Mouse (Mus musculus) liver, embryonic 14.5 days (tissue): ENCODE measurements around the gene Mid1. TPM values are rescaled to one million over a fixed set of nuclear protein-coding genes. Genes with fewer than 3 reads are reported as not detected.
"Not testable (repeated sequence)": the region's sequence is repeated elsewhere in the genome, so short reads cannot be mapped to it uniquely, and the experiment has no call there.

Experiments
- ATAC-seq: fragments of 200-750 bp; cut with Nextera tagmentation; 2 replicates; pipeline ENCODE4 v1.8.0; 2017; ENCODE audit warnings: moderate number of reproducible peaks, mild to moderate bottlenecking, moderate library complexity; ENCODE audit not compliant: insufficient read depth
- DNase-seq, 3 experiments: peaks; one replicate each; pipeline ENCODE4 v3.0.0-alpha.2; 2012 to 2013; ENCODE audit warnings: low read depth in 3 of 3, low spot score in 3 of 3
- H3K27ac ChIP-seq: fragments of 300-500 bp; sonication (generic); 2 replicates; pipeline ENCODE4 v1.5.1; 2014; ENCODE audit warnings: moderate library complexity, mild to moderate bottlenecking, control low read depth, inconsistent platforms
- H3K27me3 ChIP-seq: fragments of 300-500 bp; sonication (generic); 2 replicates; pipeline ENCODE4 v1.6.1; 2014; ENCODE audit warnings: mild to moderate bottlenecking, low read length, moderate library complexity; ENCODE audit not compliant: control insufficient read depth, insufficient read depth
- H3K36me3 ChIP-seq: fragments of 300-500 bp; sonication (generic); replicated peaks from 2 replicates; pipeline ENCODE4 v1.6.1; 2014; ENCODE audit warnings: low read depth; ENCODE audit not compliant: control insufficient read depth, insufficient read depth
- H3K4me1 ChIP-seq, 2 experiments: fragments of 200-500 bp in 1 of 2; fragments of 300-500 bp in 1 of 2; sonication (generic) in 1 of 2; replicated peaks; 2 replicates each; pipeline ENCODE4 v1.6.1; 2012 to 2014; ENCODE audit warnings: antibody characterized with exemption in 1 of 2, inconsistent platforms in 1 of 2, low read length in 1 of 2; ENCODE audit not compliant: control insufficient read depth in 2 of 2, insufficient read depth in 2 of 2
- H3K4me2 ChIP-seq: fragments of 300-500 bp; sonication (generic); 2 replicates; pipeline ENCODE4 v1.6.1; 2014; ENCODE audit warnings: low read depth, mild to moderate bottlenecking, control low read depth, moderate library complexity
- H3K4me3 ChIP-seq, 2 experiments: fragments of 200-500 bp in 1 of 2; fragments of 300-500 bp in 1 of 2; sonication (generic) in 1 of 2; 2 replicates each; pipeline ENCODE4 v1.5.1; 2012 to 2014; ENCODE audit warnings: low read depth in 2 of 2, low read length in 2 of 2, mild to moderate bottlenecking in 2 of 2, control low read depth in 1 of 2, inconsistent platforms in 1 of 2, moderate library complexity in 1 of 2; ENCODE audit not compliant: insufficient read depth in 1 of 2
- H3K9ac ChIP-seq: fragments of 300-500 bp; sonication (generic); replicated peaks from 2 replicates; pipeline ENCODE4 v1.6.1; 2014; ENCODE audit warnings: mild to moderate bottlenecking, control low read depth, moderate library complexity
- H3K9me3 ChIP-seq: fragments of 300-500 bp; sonication (generic); 2 replicates; pipeline ENCODE4 v1.6.1; 2016; ENCODE audit warnings: low read length, mixed read lengths; ENCODE audit not compliant: control insufficient read depth
- WGBS: fragments of 180-500 bp; shearing (Covaris S2); extraction: QIAGEN DNeasy Blood & Tissue Kit; methylation state at CpG from one replicate; pipeline ENCODE4 v1.1.7; 2014; ENCODE audit not compliant: insufficient replicate concordance; 5-methylcytosine and 5-hydroxymethylcytosine counted together
- polyA plus RNA-seq, 2 experiments: library from polyadenylated mRNA; depleted of rRNA in 1 of 2; stranded (reverse) in 1 of 2; unstranded in 1 of 2; fragments of >200 nt; fragmentation: Nextera tagmentation in 1 of 2; extraction: Ambion mirVana in 1 of 2; gene quantifications; 2 replicates each; pipeline versions ENCODE4 v1.2.1 to v1.2.3; 2012 to 2014

Gene Mid1
- polyA plus RNA-seq, 2 experiments, result 1.1 to 1.2 TPM

- DNase-seq, result peak in 1 of 3 experiments; percentile 27
- not testable (repeated sequence) for H3K9ac ChIP-seq, H3K4me3 ChIP-seq, H3K4me2 ChIP-seq, H3K27me3 ChIP-seq, H3K4me1 ChIP-seq, ATAC-seq, H3K27ac ChIP-seq
- WGBS, result 83% methylated on average over 18 of the region's 18 CpGs
- Histone ChIP-seq H3K9me3 (peaks cover 31% of the 10 kb centered on the region), H3K36me3 (peaks cover 42% of the 10 kb centered on the region)
Measured at GRCm38 (mm10) chrX:169985796-169986195, 300.8 kb downstream of the Mid1 start.

GRCm38 (mm10) chrX:169986519-169987367, 301.7 kb downstream of the Mid1 start:
- peak in 1 of 3 experiments; percentile 70 for DNase-seq
- peak overlapping the region; percentile 23 to 34 for H3K4me3 ChIP-seq
- H3K27ac ChIP-seq, H3K4me1 ChIP-seq, H3K27me3 ChIP-seq: not testable (repeated sequence)
- peak overlapping the region; percentile 62 for H3K4me2 ChIP-seq
- 31% methylated on average over 51 of the region's 51 CpGs for WGBS
- H3K36me3 ChIP-seq, result peaks cover 42% of the 10 kb centered on the region
- peak overlapping the region; percentile 39 for H3K9ac ChIP-seq
- H3K9me3 ChIP-seq, result peaks cover 31% of the 10 kb centered on the region
- peak; percentile 77 for ATAC-seq

GRCm38 (mm10) chrX:169987368-169987837, 302.4 kb downstream of the Mid1 start:
- peak in 1 of 3 experiments; percentile 45 for DNase-seq
- not testable (repeated sequence) for ATAC-seq, H3K9ac ChIP-seq, H3K27me3 ChIP-seq, H3K27ac ChIP-seq, H3K4me1 ChIP-seq
- peaks cover 31% of the 10 kb centered on the region for H3K9me3 ChIP-seq
- peak overlapping the region; percentile 35 for H3K4me2 ChIP-seq
- peak overlapping the region in 1 of 2 experiments; percentile 34; a peak in 2 of 4 replicates for H3K4me3 ChIP-seq
- peaks cover 42% of the 10 kb centered on the region for H3K36me3 ChIP-seq
- WGBS, result 76% methylated on average over 28 of the region's 28 CpGs

GRCm38 (mm10) chrX:169988571-169989218, 303.7 kb downstream of the Mid1 start:
- H3K4me3 ChIP-seq, H3K4me2 ChIP-seq, ATAC-seq, H3K4me1 ChIP-seq, H3K9ac ChIP-seq, H3K27ac ChIP-seq, H3K27me3 ChIP-seq: not testable (repeated sequence)
- peaks cover 33% of the 10 kb centered on the region for H3K9me3 ChIP-seq
- peaks cover 42% of the 10 kb centered on the region for H3K36me3 ChIP-seq
- WGBS, result 81% methylated on average over 56 of the region's 56 CpGs
- peak in 2 of 3 experiments; percentile 28 to 33 for DNase-seq

GRCm38 (mm10) chrX:169989219-169989595, 304.2 kb downstream of the Mid1 start:
- not testable (repeated sequence) for H3K27ac ChIP-seq, H3K4me2 ChIP-seq, H3K4me3 ChIP-seq, H3K27me3 ChIP-seq, H3K9ac ChIP-seq, H3K4me1 ChIP-seq, ATAC-seq
- Histone ChIP-seq H3K9me3 (peaks cover 33% of the 10 kb centered on the region), H3K36me3 (peaks cover 40% of the 10 kb centered on the region)
- WGBS, result 72% methylated on average over 8 of the region's 8 CpGs
- DNase-seq, result peak in 2 of 3 experiments; percentile 41 to 49

- H3K4me2 ChIP-seq, result peak overlapping the region; percentile 8
- peaks cover 37% of the 10 kb centered on the region for H3K9me3 ChIP-seq
- not testable (repeated sequence) for ATAC-seq, H3K4me1 ChIP-seq, H3K27me3 ChIP-seq, H3K27ac ChIP-seq, H3K9ac ChIP-seq, H3K4me3 ChIP-seq
- H3K36me3 ChIP-seq, result peaks cover 33% of the 10 kb centered on the region
- 55% methylated on average over 56 of the region's 56 CpGs for WGBS
- peak in 2 of 3 experiments; percentile 33 to 46 for DNase-seq
Measured at GRCm38 (mm10) chrX:169989691-169990631, 305.0 kb downstream of the Mid1 start.

- Histone ChIP-seq H3K9me3 (peaks cover 31% of the 10 kb centered on the region), H3K36me3 (peaks cover 23% of the 10 kb centered on the region), H3K4me2 (peak overlapping the region; percentile 28; the same call in 1 of the 2 replicates)
- not testable (repeated sequence) for H3K4me3 ChIP-seq, H3K4me1 ChIP-seq, H3K27ac ChIP-seq, H3K27me3 ChIP-seq, H3K9ac ChIP-seq
- 14% methylated on average over 27 of the region's 28 CpGs for WGBS
- DNase-seq (peak in 2 of 3 experiments; percentile 59 to 92), ATAC-seq (peak; percentile 61)
Measured at GRCm38 (mm10) chrX:169991128-169991873, 306.3 kb downstream of the Mid1 start.
